Mouse (Mus musculus): ENCODE results near the gene Sumo1.

The Sumo1 gene

GRCm38 (mm10) chr1:59592359-59592758 lies 78.3 kb downstream of the Sumo1 start:
- DNase-seq = no peak

GRCm38 (mm10) chr1:59589271-59589670 lies 81.4 kb downstream of the Sumo1 start:
- DNase-seq = no peak

- DNase-seq = peak; percentile 23 to 70
Measured at GRCm38 (mm10) chr1:59584656-59585410, 85.8 kb downstream of the Sumo1 start.

GRCm38 (mm10) chr1:59580880-59581279 lies 89.8 kb downstream of the Sumo1 start:
- DNase-seq = no peak

DNA sequence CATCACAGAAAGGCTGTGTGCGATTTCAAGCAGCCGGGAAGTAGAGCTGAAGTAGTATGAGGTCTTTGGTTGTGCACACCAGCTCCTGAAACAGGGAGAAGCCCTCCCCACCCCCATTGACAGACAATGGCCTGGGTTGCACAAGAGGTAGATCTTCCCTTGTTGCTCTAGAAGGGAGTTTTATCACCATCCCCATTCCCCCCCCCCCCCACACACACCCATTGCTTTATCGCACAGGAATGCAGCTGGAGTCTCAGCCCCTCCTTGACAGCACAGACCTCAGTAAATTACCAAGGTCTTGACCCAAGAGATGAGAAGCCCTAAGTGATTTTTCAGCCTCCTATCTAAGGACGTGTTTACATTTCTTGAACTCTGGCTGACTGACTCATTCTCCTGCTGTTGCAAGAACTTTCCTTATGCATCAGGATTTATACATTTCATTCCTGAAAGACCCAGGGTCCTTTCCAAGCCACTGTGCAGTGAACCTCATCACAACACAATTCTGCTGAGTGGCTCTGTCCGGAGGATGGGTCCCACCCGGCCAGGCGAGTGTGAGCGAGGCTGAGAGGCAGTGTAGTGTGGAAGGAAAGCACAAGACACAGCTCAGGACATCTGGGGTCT lies 90.4 kb downstream of the Sumo1 start:
- no peak for DNase-seq

- no peak for DNase-seq
Measured at GRCm38 (mm10) chr1:59579327-59579726, 91.3 kb downstream of the Sumo1 start.

- no peak for DNase-seq
Measured at GRCm38 (mm10) chr1:59578770-59579169, 91.9 kb downstream of the Sumo1 start.

- no peak for DNase-seq
Measured at GRCm38 (mm10) chr1:59574262-59575187, 96.1 kb downstream of the Sumo1 start.

DNA sequence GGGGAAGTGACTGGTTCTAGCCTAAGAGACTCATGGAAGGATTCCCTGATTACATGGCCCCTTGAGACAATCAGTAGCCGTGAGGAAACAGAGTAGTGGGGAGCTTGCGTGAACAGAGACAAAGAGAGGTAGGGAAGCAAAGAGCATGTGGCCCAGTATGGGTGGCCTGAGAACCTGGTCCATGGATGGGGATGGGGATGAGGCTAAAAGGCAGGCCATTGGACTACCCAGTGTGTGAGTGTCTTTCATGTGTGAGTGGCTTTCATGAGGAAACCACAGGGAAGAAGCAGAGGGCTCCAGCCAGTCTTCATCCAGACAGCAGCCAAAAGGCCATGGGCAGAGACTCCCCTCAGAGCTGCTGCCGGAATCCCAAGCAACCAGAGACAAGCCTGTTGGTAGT lies 96.8 kb downstream of the Sumo1 start:
- DNase-seq = no peak

DNA sequence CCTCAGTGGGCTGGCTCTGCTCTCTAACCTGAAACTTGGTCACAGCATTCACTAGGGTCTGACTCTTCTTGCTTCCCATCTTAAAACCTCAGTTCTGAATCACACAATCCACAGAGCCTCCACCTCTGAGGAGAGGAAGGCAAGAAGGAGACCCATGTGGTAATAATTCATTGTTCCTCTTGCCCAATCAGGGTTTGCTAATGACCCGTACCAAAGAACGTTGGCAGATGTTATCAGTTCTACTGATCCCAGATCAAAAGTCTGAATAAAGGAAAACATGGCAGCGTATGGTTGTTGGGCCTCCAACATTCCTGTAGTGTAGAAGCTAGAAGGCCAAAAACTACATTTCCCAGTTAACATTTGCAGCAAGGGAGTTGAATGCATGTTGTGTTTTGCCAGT lies 99.1 kb downstream of the Sumo1 start:
- no peak for DNase-seq

DNA sequence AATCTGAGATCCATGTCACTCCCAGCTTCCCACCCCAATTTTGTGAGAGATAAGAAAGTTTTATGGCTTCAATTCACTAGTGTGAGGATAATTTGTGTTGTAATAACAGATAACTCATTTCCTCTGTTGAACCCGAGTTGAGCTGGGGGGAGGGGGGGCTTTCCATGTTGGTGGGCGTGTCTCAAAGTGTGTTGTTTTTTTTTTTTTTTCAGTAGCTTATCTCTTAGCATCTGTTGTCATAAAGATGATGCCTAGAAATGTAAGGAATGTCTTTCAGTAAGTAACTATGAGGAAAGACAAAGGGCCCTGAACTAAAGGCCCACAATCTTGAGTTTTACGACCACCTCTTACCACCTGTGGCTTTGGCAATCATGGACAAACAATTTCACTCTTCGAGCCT lies 99.9 kb downstream of the Sumo1 start:
- no peak for DNase-seq

GRCm38 (mm10) chr1:59569301-59569700 lies 101.3 kb downstream of the Sumo1 start:
- DNase-seq = no peak

- no peak for DNase-seq
Measured at GRCm38 (mm10) chr1:59568283-59568682, 102.4 kb downstream of the Sumo1 start.

- DNase-seq = no peak
Measured at GRCm38 (mm10) chr1:59567521-59567920, 103.1 kb downstream of the Sumo1 start.

GRCm38 (mm10) chr1:59566926-59567325 lies 103.7 kb downstream of the Sumo1 start:
- DNase-seq = no peak

DNA sequence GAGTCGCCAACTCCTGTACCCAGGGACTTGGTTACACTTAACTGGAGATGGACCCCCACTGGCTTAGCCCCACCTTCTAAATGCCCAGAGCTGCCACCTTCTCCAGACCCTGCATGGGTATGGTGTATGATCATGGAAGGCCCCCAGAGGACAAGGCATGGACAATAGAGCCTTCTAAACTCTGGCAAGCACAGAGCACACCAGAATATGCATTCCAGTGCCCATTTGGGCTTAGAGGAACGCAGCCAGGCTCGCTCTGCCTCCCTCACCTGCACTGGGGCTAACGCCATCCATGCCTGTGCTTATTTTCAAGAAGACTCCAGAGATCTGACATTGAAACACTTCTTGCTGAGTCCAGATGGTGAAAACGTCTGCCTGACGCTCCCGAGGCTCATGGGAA lies 104.4 kb downstream of the Sumo1 start:
- no peak for DNase-seq

- no peak for DNase-seq
Measured at GRCm38 (mm10) chr1:59565804-59566203, 104.8 kb downstream of the Sumo1 start.

DNA sequence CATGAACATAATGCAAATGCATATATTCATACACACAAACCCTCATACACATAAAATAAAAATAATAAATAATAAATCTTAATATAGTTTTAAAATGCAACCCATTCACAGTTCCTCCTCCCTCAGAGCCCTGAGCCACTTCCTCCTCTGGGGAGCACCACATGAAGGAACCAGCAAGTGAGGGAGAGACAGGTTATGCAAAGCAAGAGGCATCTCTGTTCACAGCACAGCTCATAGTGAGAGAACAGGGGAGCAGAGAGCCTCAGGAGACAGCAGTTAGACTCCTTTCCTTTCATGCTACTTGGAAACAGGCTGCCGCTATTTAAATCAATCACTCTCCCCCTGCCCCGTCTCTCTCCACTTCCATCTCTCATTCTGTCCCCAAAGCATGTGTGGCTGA lies 107.1 kb downstream of the Sumo1 start:
- DNase-seq = no peak

- no peak for DNase-seq
Measured at GRCm38 (mm10) chr1:59553708-59554107, 116.9 kb downstream of the Sumo1 start.

DNA sequence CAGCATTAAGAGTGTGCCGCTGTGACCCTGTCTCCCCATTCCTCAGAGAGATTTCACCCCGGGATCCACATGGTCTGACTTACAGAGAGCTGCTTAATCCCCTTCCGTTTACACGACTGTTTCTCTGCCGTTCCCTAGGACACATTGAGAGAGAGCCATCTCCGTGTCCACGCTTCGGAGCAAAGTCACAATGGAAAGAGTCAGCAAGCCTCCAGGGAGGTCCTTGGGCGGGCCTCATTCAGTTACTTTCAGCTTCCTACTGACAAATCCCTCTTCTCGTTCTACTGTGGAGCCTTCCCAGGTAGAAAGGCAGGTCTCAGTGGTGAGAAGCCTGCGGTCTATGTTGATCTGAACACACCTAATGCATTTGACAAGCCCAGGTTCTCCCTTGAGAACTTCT lies 119.6 kb downstream of the Sumo1 start:
- DNase-seq = no peak

DNA sequence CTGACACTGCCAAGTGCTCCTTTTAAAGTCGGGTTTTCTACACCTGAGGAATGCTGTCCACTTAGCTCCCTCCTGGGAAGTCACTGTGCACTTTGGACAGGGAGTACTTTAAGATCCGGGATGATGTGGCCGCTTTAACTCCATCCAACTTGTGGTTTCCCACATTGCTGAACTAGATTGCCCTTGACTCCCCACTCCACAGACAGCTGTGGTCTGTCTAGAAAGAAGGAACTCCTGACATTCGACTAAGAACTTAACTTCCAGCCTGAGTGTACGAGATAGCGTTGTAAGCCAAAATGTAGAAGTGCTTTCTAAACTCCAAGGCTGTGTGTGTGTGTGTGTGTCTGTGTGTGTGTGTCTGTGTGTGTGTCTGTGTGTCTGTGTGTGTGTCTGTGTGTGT lies 120.4 kb downstream of the Sumo1 start:
- DNase-seq = no peak

- no peak for DNase-seq
Measured at GRCm38 (mm10) chr1:59549036-59549675, 121.5 kb downstream of the Sumo1 start.

DNA sequence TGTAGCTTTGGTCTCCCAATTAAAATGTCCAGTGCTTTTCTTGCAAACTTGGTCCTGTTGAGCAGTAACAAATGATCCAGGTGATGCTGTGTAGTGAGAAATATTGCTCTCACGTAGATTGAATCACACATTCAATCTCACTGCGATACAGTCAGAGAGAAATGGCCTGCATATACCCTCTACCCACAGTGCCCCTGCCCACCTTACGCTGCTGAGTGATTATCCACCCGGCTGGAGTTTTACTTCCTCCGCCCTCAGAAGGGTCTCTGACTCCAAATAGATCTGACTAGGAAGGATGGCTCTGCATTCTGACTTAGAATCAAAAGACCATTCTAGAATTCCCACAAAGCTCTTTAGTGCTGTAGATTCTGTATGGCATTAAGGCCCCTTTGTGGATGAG lies 122.1 kb downstream of the Sumo1 start:
- no peak for DNase-seq
